Mouse (Mus musculus) intestine, embryonic 15.5 days (tissue): ENCODE measurements at regions not wholly inside any gene's neighbourhood (a gene's known extent, or its start where the extent isn't known, plus 50 kb on each side); places are given as distances from the start of the nearest gene placed in this dataset.

Experiments used
- ATAC-seq: fragments of 200-750 bp; cut with Nextera tagmentation; 2 replicates; pipeline ENCODE4 v1.8.0; 2017; ENCODE audit warnings: moderate TSS enrichment, moderate library complexity
- H3K27ac ChIP-seq: fragments of 300-500 bp; sonication (generic); 2 replicates; pipeline ENCODE4 v1.5.1; 2015; ENCODE audit warnings: mild to moderate bottlenecking, inconsistent platforms
- H3K27me3 ChIP-seq: fragments of 300-500 bp; sonication (generic); replicated peaks from 2 replicates; pipeline ENCODE4 v1.6.1; 2015; ENCODE audit warnings: inconsistent platforms
- H3K36me3 ChIP-seq: fragments of 300-500 bp; sonication (generic); 2 replicates; pipeline ENCODE4 v1.6.1; 2015; ENCODE audit warnings: inconsistent platforms
- H3K4me1 ChIP-seq: fragments of 300-500 bp; sonication (generic); replicated peaks from 2 replicates; pipeline ENCODE4 v1.6.1; 2015; ENCODE audit warnings: inconsistent platforms
- H3K4me2 ChIP-seq: fragments of 300-500 bp; sonication (generic); replicated peaks from 2 replicates; pipeline ENCODE4 v1.6.1; 2015; ENCODE audit warnings: mild to moderate bottlenecking, inconsistent platforms
- H3K4me3 ChIP-seq: fragments of 300-500 bp; sonication (generic); replicated peaks from 2 replicates; pipeline ENCODE4 v1.5.1; 2015; ENCODE audit warnings: inconsistent platforms
- H3K9ac ChIP-seq: fragments of 300-500 bp; sonication (generic); 2 replicates; pipeline ENCODE4 v1.6.1; 2015; ENCODE audit warnings: inconsistent platforms
- H3K9me3 ChIP-seq: fragments of 300-500 bp; sonication (generic); 2 replicates; pipeline ENCODE4 v1.6.1; 2016; ENCODE audit warnings: inconsistent platforms
- WGBS: fragments of 180-500 bp; shearing (Covaris S2); methylation state at CpG from one replicate; pipeline ENCODE4 v1.1.7; 2015; 5-methylcytosine and 5-hydroxymethylcytosine counted together

DNA sequence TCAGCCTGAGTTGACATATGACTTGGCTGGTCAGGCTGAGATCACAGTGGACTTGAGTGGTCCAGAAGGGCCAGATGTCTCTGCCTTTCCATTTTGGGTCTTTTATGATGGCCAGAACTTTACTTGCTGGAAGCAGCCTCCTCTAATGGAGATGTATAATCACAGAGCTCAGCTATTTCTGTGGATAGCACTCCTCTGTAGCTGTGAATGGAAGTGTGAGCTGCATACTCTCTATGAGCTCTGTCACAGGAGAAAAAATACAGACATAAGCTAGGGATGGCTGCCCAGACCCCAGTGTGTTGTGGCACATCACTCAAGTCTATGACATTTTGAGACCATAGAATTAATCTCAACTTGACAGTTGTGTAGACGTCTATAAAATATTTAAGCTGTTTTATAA lies 284.3 kb upstream of the Kif2a start:
- Histone ChIP-seq H3K4me1 (no peaks in the 10 kb centered on the region), H3K27ac (no peak overlapping the region), H3K4me2 (no peak overlapping the region), H3K9ac (no peak overlapping the region), H3K36me3 (no peaks in the 10 kb centered on the region), H3K4me3 (no peak overlapping the region), H3K27me3 (no peaks in the 10 kb centered on the region), H3K9me3 (no peaks in the 10 kb centered on the region)
- no peak for ATAC-seq
- 71% methylated on average over 1 of the region's 1 CpGs for WGBS

DNA sequence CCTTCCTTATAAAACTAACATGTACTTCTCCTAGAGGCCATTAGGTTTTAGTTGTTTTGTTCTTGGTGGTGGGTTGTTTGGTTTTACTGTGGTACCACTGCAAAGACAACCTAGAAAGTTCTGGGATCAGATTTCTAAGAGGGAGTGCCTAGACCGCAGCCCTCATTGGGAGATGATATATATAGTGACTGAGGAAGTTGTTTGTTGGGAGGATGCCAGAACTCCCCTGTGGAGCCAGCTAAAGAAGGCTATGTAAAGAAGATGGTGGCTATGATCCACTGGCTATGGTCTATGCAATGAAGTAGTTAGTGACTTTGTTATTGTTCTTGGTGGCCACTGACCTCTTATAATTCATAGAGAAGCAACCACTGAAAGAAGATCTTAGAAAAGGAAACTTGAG lies 283.8 kb upstream of the Kif2a start:
- Histone ChIP-seq H3K4me2 (no peak overlapping the region), H3K9me3 (no peaks in the 10 kb centered on the region), H3K27me3 (no peaks in the 10 kb centered on the region), H3K4me1 (no peaks in the 10 kb centered on the region), H3K4me3 (no peak overlapping the region), H3K27ac (no peak overlapping the region), H3K36me3 (no peaks in the 10 kb centered on the region), H3K9ac (no peak overlapping the region)
- WGBS: 50% methylated on average over 1 of the region's 1 CpGs
- no peak for ATAC-seq

DNA sequence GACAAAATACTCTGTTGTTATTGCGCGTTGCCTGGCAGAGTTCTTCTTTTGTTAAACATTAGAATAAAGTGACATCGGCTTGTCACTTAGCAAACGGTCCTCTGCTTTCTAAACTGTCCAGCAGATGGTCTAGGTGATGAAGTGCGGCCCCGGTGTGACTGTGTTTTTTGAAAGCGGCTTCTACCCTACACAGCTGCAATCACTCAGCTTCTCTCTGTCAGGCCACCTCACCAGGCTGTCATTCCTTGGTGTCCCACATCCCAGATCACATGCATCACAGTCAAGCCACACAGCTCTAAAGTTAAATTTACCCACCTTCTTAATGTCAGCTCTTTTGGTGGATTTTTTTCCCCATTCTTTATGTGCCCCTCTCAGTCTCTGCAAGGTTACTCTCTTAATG lies 282.0 kb upstream of the Kif2a start:
- ATAC-seq: no peak
- H3K4me1 ChIP-seq: no peaks in the 10 kb centered on the region
- H3K27me3 ChIP-seq: no peaks in the 10 kb centered on the region
- H3K27ac ChIP-seq: no peak overlapping the region
- no peak overlapping the region for H3K4me3 ChIP-seq
- H3K9me3 ChIP-seq: no peaks in the 10 kb centered on the region
- WGBS: 71% methylated on average over 7 of the region's 7 CpGs
- H3K36me3 ChIP-seq: no peaks in the 10 kb centered on the region
- H3K9ac ChIP-seq: no peak overlapping the region
- H3K4me2 ChIP-seq: no peak overlapping the region

DNA sequence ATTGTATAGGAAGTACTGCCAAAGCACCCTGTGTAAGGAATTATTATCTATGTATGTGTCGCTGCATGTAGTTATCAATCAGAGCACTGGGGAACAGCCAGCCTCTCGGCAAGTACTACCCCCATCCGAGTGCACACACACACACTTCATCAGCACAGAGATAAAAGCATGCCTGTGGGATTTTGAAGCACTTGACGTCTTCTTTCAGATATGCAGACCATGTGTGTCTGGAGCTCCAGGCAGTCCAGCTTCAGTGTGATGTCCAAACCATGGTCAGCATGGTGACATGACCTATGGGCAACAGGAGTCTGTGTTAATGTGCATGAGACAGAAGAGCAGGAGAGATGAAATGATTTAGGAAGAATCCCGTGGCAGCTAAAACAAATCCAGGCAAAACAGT lies 281.4 kb upstream of the Kif2a start:
- Histone ChIP-seq H3K4me1 (no peaks in the 10 kb centered on the region), H3K27ac (no peak overlapping the region)
- 57% methylated on average over 5 of the region's 5 CpGs for WGBS

GRCm38 (mm10) chr13:107300792-107301191 lies 278.9 kb upstream of the Kif2a start:
- Histone ChIP-seq H3K4me1 (no peaks in the 10 kb centered on the region), H3K4me3 (no peak overlapping the region), H3K27ac (no peak overlapping the region), H3K9me3 (no peaks in the 10 kb centered on the region), H3K9ac (no peak overlapping the region), H3K27me3 (no peaks in the 10 kb centered on the region), H3K36me3 (no peaks in the 10 kb centered on the region), H3K4me2 (no peak overlapping the region)
- 82% methylated on average over 2 of the region's 2 CpGs for WGBS
- ATAC-seq: no peak

More for the DNA sequence above, 281.4 kb upstream of the Kif2a start:
- ATAC-seq: no peak
- no peaks in the 10 kb centered on the region for H3K9me3 ChIP-seq
- no peak overlapping the region for H3K4me2 ChIP-seq
- H3K9ac ChIP-seq: no peak overlapping the region
- H3K27me3 ChIP-seq: no peaks in the 10 kb centered on the region
- H3K36me3 ChIP-seq: no peaks in the 10 kb centered on the region
- no peak overlapping the region for H3K4me3 ChIP-seq

DNA sequence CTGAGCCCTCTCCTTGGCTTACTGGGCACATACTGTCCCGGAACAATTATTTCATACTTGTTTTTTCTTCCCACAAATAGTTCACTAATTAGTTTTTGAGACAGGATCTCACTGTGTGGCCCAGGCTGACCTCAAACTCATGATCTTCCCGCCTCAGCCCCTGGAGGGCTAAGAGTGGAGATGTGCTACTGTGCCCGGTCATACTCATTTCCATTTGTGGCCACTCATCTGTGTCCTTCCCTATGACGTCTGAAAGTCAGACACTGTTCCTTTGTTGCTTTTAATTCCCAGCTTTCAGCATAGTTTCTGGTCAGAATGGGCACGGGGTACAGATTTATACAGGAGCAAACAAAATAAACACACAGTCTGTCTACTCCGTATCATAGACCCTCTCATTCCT lies 242.7 kb upstream of the Kif2a start:
- H3K4me3 ChIP-seq: no peak overlapping the region
- no peaks in the 10 kb centered on the region for H3K27me3 ChIP-seq
- H3K9ac ChIP-seq: no peak overlapping the region
- H3K36me3 ChIP-seq: no peaks in the 10 kb centered on the region
- no peak overlapping the region for H3K27ac ChIP-seq
- H3K4me1 ChIP-seq: no peaks in the 10 kb centered on the region
- 73% methylated on average over 6 of the region's 6 CpGs for WGBS
- no peak overlapping the region for H3K4me2 ChIP-seq
- no peak for ATAC-seq
- no peaks in the 10 kb centered on the region for H3K9me3 ChIP-seq

DNA sequence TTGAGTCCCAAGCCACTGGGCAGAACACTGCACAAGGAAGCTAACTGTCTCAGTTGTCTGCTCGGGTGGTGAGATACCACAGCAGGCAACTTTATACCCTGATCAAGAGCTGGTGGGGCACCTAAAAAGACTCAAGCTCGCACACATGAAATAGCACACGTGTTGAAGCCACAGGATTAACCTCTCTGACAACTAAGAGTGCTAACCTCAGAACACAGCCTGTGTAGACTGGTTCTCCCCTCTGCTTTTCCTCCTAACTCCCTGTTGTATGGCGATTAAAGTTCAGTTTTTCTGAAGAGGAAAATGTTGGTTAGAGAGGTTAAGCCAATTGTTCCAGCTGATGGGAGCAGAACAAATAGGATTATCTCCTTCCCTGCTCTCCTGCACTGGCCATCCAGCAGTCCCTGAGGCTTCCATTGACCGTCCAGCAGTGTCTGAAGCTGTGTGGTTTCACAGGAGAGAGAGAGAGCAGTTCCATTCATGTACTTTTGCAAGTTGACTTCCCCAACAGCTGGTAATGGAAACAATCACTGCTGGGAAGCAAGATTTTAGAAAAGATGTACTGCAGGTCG lies 239.6 kb upstream of the Kif2a start:
- Histone ChIP-seq H3K4me3 (no peak overlapping the region), H3K27me3 (no peaks in the 10 kb centered on the region), H3K36me3 (no peaks in the 10 kb centered on the region), H3K4me1 (no peaks in the 10 kb centered on the region), H3K4me2 (no peak overlapping the region), H3K9ac (no peak overlapping the region), H3K27ac (no peak overlapping the region), H3K9me3 (no peaks in the 10 kb centered on the region)
- 77% methylated on average over 6 of the region's 6 CpGs for WGBS
- ATAC-seq: no peak

GRCm38 (mm10) chr13:107260274-107260673 lies 238.3 kb upstream of the Kif2a start:
- Histone ChIP-seq H3K4me1 (no peaks in the 10 kb centered on the region), H3K36me3 (no peaks in the 10 kb centered on the region), H3K27me3 (no peaks in the 10 kb centered on the region), H3K4me3 (no peak overlapping the region), H3K27ac (no peak overlapping the region), H3K9ac (no peak overlapping the region), H3K4me2 (no peak overlapping the region), H3K9me3 (no peaks in the 10 kb centered on the region)
- 54% methylated on average over 4 of the region's 4 CpGs for WGBS
- no peak for ATAC-seq

- Histone ChIP-seq H3K36me3 (no peaks in the 10 kb centered on the region), H3K9ac (no peak overlapping the region), H3K4me3 (no peak overlapping the region), H3K27ac (no peak overlapping the region), H3K27me3 (no peaks in the 10 kb centered on the region), H3K4me1 (no peaks in the 10 kb centered on the region), H3K9me3 (no peaks in the 10 kb centered on the region), H3K4me2 (no peak overlapping the region)
- 29% methylated on average over 9 of the region's 9 CpGs for WGBS
- no peak for ATAC-seq
Measured at GRCm38 (mm10) chr13:107247792-107248505, 226.0 kb upstream of the Kif2a start.

GRCm38 (mm10) chr13:107246956-107247751 lies 225.2 kb upstream of the Kif2a start:
- ATAC-seq: no peak
- Histone ChIP-seq H3K27ac (no peak overlapping the region), H3K4me2 (0 out of 2 replicates have a peak overlapping the region, but pooled peaks have one; percentile 0), H3K36me3 (no peaks in the 10 kb centered on the region), H3K27me3 (no peaks in the 10 kb centered on the region), H3K9me3 (no peaks in the 10 kb centered on the region), H3K4me1 (no peaks in the 10 kb centered on the region), H3K4me3 (no peak overlapping the region), H3K9ac (no peak overlapping the region)
- WGBS: 39% methylated on average over 17 of the region's 17 CpGs

GRCm38 (mm10) chr13:107244173-107244572 lies 222.2 kb upstream of the Kif2a start:
- no peaks in the 10 kb centered on the region for H3K9me3 ChIP-seq
- no peak overlapping the region for H3K4me2 ChIP-seq
- no peak overlapping the region for H3K4me3 ChIP-seq
- WGBS: 35% methylated on average over 3 of the region's 3 CpGs
- no peaks in the 10 kb centered on the region for H3K36me3 ChIP-seq
- H3K9ac ChIP-seq: no peak overlapping the region
- no peak overlapping the region for H3K27ac ChIP-seq
- no peak for ATAC-seq
- H3K4me1 ChIP-seq: 0 out of 2 replicates have a peak, but pooled peaks cover 2% of the 10 kb centered on the region
- no peaks in the 10 kb centered on the region for H3K27me3 ChIP-seq

DNA sequence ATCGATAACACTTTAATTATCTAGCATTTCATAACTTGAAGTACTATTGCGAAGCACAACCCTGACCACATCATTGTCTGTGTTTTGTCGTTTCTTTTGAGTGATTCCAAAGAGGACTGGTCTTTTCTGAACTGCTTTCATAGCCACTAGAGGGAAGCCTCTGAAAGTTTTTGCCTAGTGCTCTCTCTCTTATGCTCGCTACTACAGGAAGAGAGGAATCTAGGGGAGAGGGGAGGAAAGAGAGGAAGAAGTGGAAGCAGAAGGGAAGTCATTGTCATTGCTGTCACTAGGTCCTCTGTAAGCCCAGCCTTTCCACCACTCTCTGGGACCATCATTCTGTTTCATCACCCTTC lies 217.1 kb upstream of the Kif2a start:
- H3K4me2 ChIP-seq: 0 out of 2 replicates have a peak overlapping the region, but pooled peaks have one; percentile 4

More for the DNA sequence above, 217.1 kb upstream of the Kif2a start:
- H3K9me3 ChIP-seq: no peaks in the 10 kb centered on the region
- no peak overlapping the region for H3K4me3 ChIP-seq
- H3K4me1 ChIP-seq: 0 out of 2 replicates have a peak, but pooled peaks cover 6% of the 10 kb centered on the region
- no peak overlapping the region for H3K9ac ChIP-seq
- H3K36me3 ChIP-seq: no peaks in the 10 kb centered on the region
- no peaks in the 10 kb centered on the region for H3K27me3 ChIP-seq
- peak; percentile 59 for ATAC-seq
- H3K27ac ChIP-seq: no peak overlapping the region
- 22% methylated on average over 4 of the region's 4 CpGs for WGBS
